Mouse (Mus musculus) CD4-positive naive resting alpha-beta T cell, adult 76 days (primary cell): ENCODE results near the gene Vmn1r217. TPM values are rescaled to one million over a fixed set of nuclear protein-coding genes. Genes with fewer than 3 reads are reported as not detected.

Experiments used
- total RNA-seq: library from RNA; stranded (reverse); gene quantifications from one replicate; pipeline ENCODE4 v1.2.4, GENCODE M21; 2023

Gene Vmn1r217
- total RNA-seq: not detected

GRCm38 (mm10) chr13:23118126-23118525, at the start of gene Vmn1r217:
TSS of gene Vmn1r217 (minus strand) at chr13:23118226.

GRCm38 (mm10) chr13:23159012-23159411, 41.0 kb upstream of the Vmn1r217 start, which contains the start of gene Vmn1r219:
TSS of gene Vmn1r219 (plus strand) at chr13:23159312.

GRCm38 (mm10) chr13:23133099-23133498, 15.1 kb upstream of the Vmn1r217 start, which contains the start of gene Vmn1r218:
TSS of gene Vmn1r218 (plus strand) at chr13:23133155.

GRCm38 (mm10) chr13:23067725-23068124, 50.3 kb downstream of the Vmn1r217 start, which contains the start of gene Vmn1r215:
TSS of gene Vmn1r215 (plus strand) at chr13:23068025.

Other genes with a start within 250 kb of the Vmn1r217 start
- gene Vmn1r212, start 234.0 kb downstream of the Vmn1r217 start, total RNA-seq: not detected
- gene Vmn1r213, start 110.6 kb downstream of the Vmn1r217 start, total RNA-seq: not detected
- gene Vmn1r214, start 87.8 kb downstream of the Vmn1r217 start, total RNA-seq: not detected
- gene Vmn1r215, start 50.2 kb downstream of the Vmn1r217 start, total RNA-seq: not detected
- gene Vmn1r218, start 14.9 kb upstream of the Vmn1r217 start, total RNA-seq: not detected
- gene Vmn1r219, start 41.1 kb upstream of the Vmn1r217 start, total RNA-seq: not detected
- gene Vmn1r220, start 69.7 kb upstream of the Vmn1r217 start, total RNA-seq: not detected
- not detected for gene Vmn1r221, start 95.9 kb upstream of the Vmn1r217 start, total RNA-seq
- not detected for gene Vmn1r222, start 117.7 kb upstream of the Vmn1r217 start, total RNA-seq
- gene Vmn1r223, start 128.9 kb upstream of the Vmn1r217 start, total RNA-seq: not detected